Mouse (Mus musculus) intestine, embryonic 15.5 days (tissue): ENCODE measurements around the gene Itgb5. TPM values are rescaled to one million over a fixed set of nuclear protein-coding genes. Genes with fewer than 3 reads are reported as not detected.

Experiments
- ATAC-seq: fragments of 200-750 bp; cut with Nextera tagmentation; 2 replicates; pipeline ENCODE4 v1.8.0; 2017; ENCODE audit warnings: moderate TSS enrichment, moderate library complexity
- H3K27ac ChIP-seq: fragments of 300-500 bp; sonication (generic); 2 replicates; pipeline ENCODE4 v1.5.1; 2015; ENCODE audit warnings: mild to moderate bottlenecking, inconsistent platforms
- H3K27me3 ChIP-seq: fragments of 300-500 bp; sonication (generic); replicated peaks from 2 replicates; pipeline ENCODE4 v1.6.1; 2015; ENCODE audit warnings: inconsistent platforms
- H3K36me3 ChIP-seq: fragments of 300-500 bp; sonication (generic); 2 replicates; pipeline ENCODE4 v1.6.1; 2015; ENCODE audit warnings: inconsistent platforms
- H3K4me1 ChIP-seq: fragments of 300-500 bp; sonication (generic); replicated peaks from 2 replicates; pipeline ENCODE4 v1.6.1; 2015; ENCODE audit warnings: inconsistent platforms
- H3K4me2 ChIP-seq: fragments of 300-500 bp; sonication (generic); replicated peaks from 2 replicates; pipeline ENCODE4 v1.6.1; 2015; ENCODE audit warnings: mild to moderate bottlenecking, inconsistent platforms
- H3K4me3 ChIP-seq: fragments of 300-500 bp; sonication (generic); replicated peaks from 2 replicates; pipeline ENCODE4 v1.5.1; 2015; ENCODE audit warnings: inconsistent platforms
- H3K9ac ChIP-seq: fragments of 300-500 bp; sonication (generic); 2 replicates; pipeline ENCODE4 v1.6.1; 2015; ENCODE audit warnings: inconsistent platforms
- H3K9me3 ChIP-seq: fragments of 300-500 bp; sonication (generic); 2 replicates; pipeline ENCODE4 v1.6.1; 2016; ENCODE audit warnings: inconsistent platforms
- WGBS: fragments of 180-500 bp; shearing (Covaris S2); methylation state at CpG from one replicate; pipeline ENCODE4 v1.1.7; 2015; 5-methylcytosine and 5-hydroxymethylcytosine counted together
- polyA plus RNA-seq: library from polyadenylated mRNA; unstranded; fragments of >200 nt; fragmentation: Nextera tagmentation; extraction: Ambion mirVana; gene quantifications from 2 replicates; pipeline ENCODE4 v1.2.1, GENCODE M21; 2015

The Itgb5 gene
- 35.8 and 36.1 TPM in 2 replicates for polyA plus RNA-seq

- Histone ChIP-seq H3K4me2 (peak within 1 kb of the TSS; percentile 89), H3K27me3 (no peaks in the 10 kb centered on the region), H3K9me3 (no peaks in the 10 kb centered on the region), H3K36me3 (no peaks in the 10 kb centered on the region), H3K4me3 (peak within 1 kb of the TSS; percentile 94), H3K27ac (peak within 1 kb of the TSS; percentile 89), H3K9ac (peak within 1 kb of the TSS; percentile 83), H3K4me1 (peaks cover 32% of the 10 kb centered on the region)
- WGBS, result under 1% methylated on average over 30 of the region's 43 CpGs
- peak; percentile 86 for ATAC-seq
Observed at GRCm38 (mm10) chr16:33829301-33829831, at the start of gene Itgb5. Itgb5 (plus strand) TSS chr16:33829665.

- peak; percentile 29; the same call in 1 of the 2 replicates for ATAC-seq
- H3K4me1 ChIP-seq, result peaks cover 4% of the 10 kb centered on the region
- WGBS, result 60% methylated on average over 5 of the region's 5 CpGs
- H3K27ac ChIP-seq, result peak overlapping the region; percentile 69
- no peaks in the 10 kb centered on the region for H3K36me3 ChIP-seq
- no peak overlapping the region for H3K4me2 ChIP-seq
- no peaks in the 10 kb centered on the region for H3K27me3 ChIP-seq
- no peak overlapping the region for H3K9ac ChIP-seq
- H3K9me3 ChIP-seq, result no peaks in the 10 kb centered on the region
- no peak overlapping the region for H3K4me3 ChIP-seq
Observed at GRCm38 (mm10) chr16:33781789-33782728, 47.4 kb upstream of the Itgb5 start.

- peaks cover 8% of the 10 kb centered on the region for H3K4me1 ChIP-seq
- H3K9ac ChIP-seq, result no peak overlapping the region
- H3K36me3 ChIP-seq, result no peaks in the 10 kb centered on the region
- WGBS, result 77% methylated on average over 1 of the region's 1 CpGs
- H3K4me3 ChIP-seq, result no peak overlapping the region
- no peak for ATAC-seq
- H3K4me2 ChIP-seq, result no peak overlapping the region
- H3K27ac ChIP-seq, result peak overlapping the region; percentile 69; the same call in 1 of the 2 replicates
- H3K27me3 ChIP-seq, result no peaks in the 10 kb centered on the region
- no peaks in the 10 kb centered on the region for H3K9me3 ChIP-seq
Observed at GRCm38 (mm10) chr16:33782729-33783091, 46.8 kb upstream of the Itgb5 start.

- Histone ChIP-seq H3K36me3 (no peaks in the 10 kb centered on the region), H3K9ac (no peak overlapping the region), H3K9me3 (no peaks in the 10 kb centered on the region), H3K27me3 (no peaks in the 10 kb centered on the region), H3K27ac (no peak overlapping the region), H3K4me1 (peaks cover 8% of the 10 kb centered on the region), H3K4me3 (no peak overlapping the region), H3K4me2 (no peak overlapping the region)
- 79% methylated on average over 1 of the region's 1 CpGs for WGBS
- no peak for ATAC-seq
Observed at GRCm38 (mm10) chr16:33784547-33784946, 44.9 kb upstream of the Itgb5 start.

- Histone ChIP-seq H3K27ac (peak overlapping the region; percentile 59), H3K36me3 (no peaks in the 10 kb centered on the region), H3K9ac (no peak overlapping the region), H3K9me3 (no peaks in the 10 kb centered on the region), H3K4me2 (no peak overlapping the region), H3K27me3 (no peaks in the 10 kb centered on the region), H3K4me1 (peaks cover 8% of the 10 kb centered on the region), H3K4me3 (no peak overlapping the region)
- ATAC-seq, result no peak
- 54% methylated on average over 8 of the region's 8 CpGs for WGBS
Observed at GRCm38 (mm10) chr16:33785092-33785704, 44.3 kb upstream of the Itgb5 start.

GRCm38 (mm10) chr16:33786657-33787390 lies 42.6 kb upstream of the Itgb5 start:
- Histone ChIP-seq H3K9ac (no peak overlapping the region; the same call in 1 of the 2 replicates), H3K27ac (peak overlapping the region; percentile 70), H3K4me3 (no peak overlapping the region), H3K4me2 (no peak overlapping the region), H3K27me3 (no peaks in the 10 kb centered on the region), H3K9me3 (no peaks in the 10 kb centered on the region), H3K36me3 (no peaks in the 10 kb centered on the region), H3K4me1 (peaks cover 8% of the 10 kb centered on the region)
- WGBS, result 64% methylated on average over 7 of the region's 7 CpGs
- peak; percentile 93 for ATAC-seq

- Histone ChIP-seq H3K4me3 (peak within 1 kb of the TSS; percentile 29), H3K27ac (peak within 1 kb of the TSS; percentile 49), H3K27me3 (no peaks in the 10 kb centered on the region), H3K9ac (peak within 1 kb of the TSS; percentile 26; the same call in 1 of the 2 replicates), H3K4me2 (peak within 1 kb of the TSS; percentile 15), H3K4me1 (0 out of 2 replicates have a peak, but pooled peaks cover 3% of the 10 kb centered on the region), H3K9me3 (no peaks in the 10 kb centered on the region), H3K36me3 (no peaks in the 10 kb centered on the region)
- ATAC-seq, result peak; percentile 90
- WGBS, result 64% methylated on average over 10 of the region's 10 CpGs
Observed at GRCm38 (mm10) chr16:33793846-33794791, 35.3 kb upstream of the Itgb5 start, which contains the start of gene Muc13. Muc13 (plus strand) TSS chr16:33794037.

- no peak for ATAC-seq
- Histone ChIP-seq H3K27ac (peak overlapping the region; percentile 49), H3K27me3 (no peaks in the 10 kb centered on the region), H3K4me3 (peak overlapping the region; percentile 29), H3K36me3 (no peaks in the 10 kb centered on the region), H3K4me1 (0 out of 2 replicates have a peak, but pooled peaks cover 3% of the 10 kb centered on the region), H3K9me3 (no peaks in the 10 kb centered on the region), H3K4me2 (0 out of 2 replicates have a peak overlapping the region, but pooled peaks have one; percentile 7), H3K9ac (peak overlapping the region; percentile 26; the same call in 1 of the 2 replicates)
- WGBS, result 53% methylated on average over 4 of the region's 4 CpGs
Observed at GRCm38 (mm10) chr16:33795106-33795505, 34.4 kb upstream of the Itgb5 start.

GRCm38 (mm10) chr16:33795887-33796286 lies 33.6 kb upstream of the Itgb5 start:
- H3K27ac ChIP-seq, result peak overlapping the region; percentile 48; the same call in 1 of the 2 replicates
- H3K9me3 ChIP-seq, result no peaks in the 10 kb centered on the region
- H3K9ac ChIP-seq, result peak overlapping the region; percentile 42
- 49% methylated on average over 6 of the region's 6 CpGs for WGBS
- H3K4me3 ChIP-seq, result peak overlapping the region; percentile 37
- peak overlapping the region; percentile 39 for H3K4me2 ChIP-seq
- no peak for ATAC-seq
- no peaks in the 10 kb centered on the region for H3K27me3 ChIP-seq
- no peaks in the 10 kb centered on the region for H3K36me3 ChIP-seq
- 0 out of 2 replicates have a peak, but pooled peaks cover 3% of the 10 kb centered on the region for H3K4me1 ChIP-seq

- 74% methylated on average over 3 of the region's 3 CpGs for WGBS
- Histone ChIP-seq H3K9me3 (no peaks in the 10 kb centered on the region), H3K27ac (no peak overlapping the region), H3K27me3 (no peaks in the 10 kb centered on the region), H3K4me1 (0 out of 2 replicates have a peak, but pooled peaks cover 3% of the 10 kb centered on the region), H3K4me3 (peak overlapping the region; percentile 37), H3K4me2 (peak overlapping the region; percentile 39), H3K9ac (0 out of 2 replicates have a peak overlapping the region, but pooled peaks have one; percentile 42), H3K36me3 (no peaks in the 10 kb centered on the region)
- ATAC-seq, result no peak
Observed at GRCm38 (mm10) chr16:33796756-33797155, 32.7 kb upstream of the Itgb5 start.
